Mouse (Mus musculus): ENCODE results near the gene Ciita.

DNA sequence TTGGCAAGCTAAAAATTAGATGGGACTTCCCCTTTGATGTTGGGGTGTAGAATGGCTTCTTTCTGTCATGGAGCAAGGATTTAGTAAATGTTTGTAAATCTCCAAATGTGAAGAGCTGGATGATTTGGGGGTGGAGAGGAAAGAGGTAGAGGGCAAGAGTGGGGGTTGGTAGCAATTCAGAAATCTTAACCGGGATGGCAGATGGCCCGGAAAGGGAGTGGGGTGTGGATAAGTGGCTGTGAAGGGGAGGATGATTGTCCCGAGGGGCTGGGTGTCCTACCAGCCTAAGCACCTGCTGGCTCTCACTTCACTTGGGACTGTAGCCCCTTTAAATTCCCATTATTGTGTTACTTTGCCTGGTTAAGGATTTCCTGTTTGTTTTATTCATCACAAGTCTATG lies 67.0 kb downstream of the Ciita start:
- TF ChIP-seq HCFC1 (IDR thresholded peaks at IDR 0.05; ENCODE audit: borderline replicate concordance, insufficient read depth, low read length) (no peak), ZC3H11A (IDR thresholded peaks at IDR 0.05; ENCODE audit: borderline replicate concordance, low read depth, low read length) (no peak)
